Comparison of ENCODE assay signal across 1 mouse cellular context in genomic region chr3:131272374-131273100, GRCm38 (mm10).
TF ChIP-seq lines count a peak whose summit lies in the region.

No protein-coding gene starts in this region.

TF ChIP-seq in CH12.LX, 34 proteins besides CTCF, POLR2A, EP300 and RAD21 (continued from another document):
- TF ChIP-seq NRF1 (IDR thresholded peaks at IDR 0.05; ENCODE audit: low read depth, low read length) (no peak), KAT2A (IDR thresholded peaks at IDR 0.05; ENCODE audit: insufficient replicate concordance, low read length) (no peak), GABPA (IDR thresholded peaks at IDR 0.05; ENCODE audit: insufficient replicate concordance, low read depth, low read length) (no peak)
TF ChIP-seq in CH12.LX: peak in this region for 0.
